Mouse (Mus musculus): Measurements from ENCODE around the gene Ythdc1.
"Not testable (repeated sequence)": the region's sequence is repeated elsewhere in the genome, so short reads cannot be mapped to it uniquely, and the experiment has no call there.

Gene Ythdc1

GRCm38 (mm10) chr5:86803962-86804940 lies at the start of gene Ythdc1:
Ythdc1 (plus strand) TSS chr5:86804221.
- DNase-seq (ENCODE audit: inconsistent ontology term) = peak; percentile 99

- no peak for DNase-seq (ENCODE audit: inconsistent ontology term)
Observed at GRCm38 (mm10) chr5:86769015-86769658, 34.9 kb upstream of the Ythdc1 start.

- DNase-seq (ENCODE audit: inconsistent ontology term) = no peak
Observed at GRCm38 (mm10) chr5:86771010-86771409, 33.0 kb upstream of the Ythdc1 start.

- DNase-seq (ENCODE audit: inconsistent ontology term) = no peak
Observed at GRCm38 (mm10) chr5:86776941-86777340, 27.1 kb upstream of the Ythdc1 start.

- DNase-seq (ENCODE audit: inconsistent ontology term) = no peak
Observed at GRCm38 (mm10) chr5:86778471-86778870, 25.6 kb upstream of the Ythdc1 start.

- no peak for DNase-seq (ENCODE audit: inconsistent ontology term)
Observed at GRCm38 (mm10) chr5:86783059-86783458, 21.0 kb upstream of the Ythdc1 start.

GRCm38 (mm10) chr5:86784205-86784604 lies 19.8 kb upstream of the Ythdc1 start:
- DNase-seq (ENCODE audit: inconsistent ontology term) = peak; percentile 78

GRCm38 (mm10) chr5:86786798-86787197 lies 17.2 kb upstream of the Ythdc1 start:
- no peak for DNase-seq (ENCODE audit: inconsistent ontology term)

GRCm38 (mm10) chr5:86789954-86790353 lies 14.1 kb upstream of the Ythdc1 start:
- DNase-seq (ENCODE audit: inconsistent ontology term) = no peak

- no peak for DNase-seq (ENCODE audit: inconsistent ontology term)
Observed at GRCm38 (mm10) chr5:86792249-86792648, 11.8 kb upstream of the Ythdc1 start.

- DNase-seq (ENCODE audit: inconsistent ontology term) = no peak
Observed at GRCm38 (mm10) chr5:86792807-86793206, 11.2 kb upstream of the Ythdc1 start.

GRCm38 (mm10) chr5:86816795-86817194 lies 12.8 kb downstream of the Ythdc1 start:
- no peak for DNase-seq (ENCODE audit: inconsistent ontology term)

GRCm38 (mm10) chr5:86836378-86836777 lies 32.4 kb downstream of the Ythdc1 start:
- not testable (repeated sequence) for DNase-seq (ENCODE audit: inconsistent ontology term)

- DNase-seq (ENCODE audit: inconsistent ontology term) = no peak
Observed at GRCm38 (mm10) chr5:86838110-86838509, 34.1 kb downstream of the Ythdc1 start.

GRCm38 (mm10) chr5:86839472-86839871 lies 35.5 kb downstream of the Ythdc1 start:
- DNase-seq (ENCODE audit: inconsistent ontology term) = no peak

- DNase-seq (ENCODE audit: inconsistent ontology term) = no peak
Observed at GRCm38 (mm10) chr5:86840207-86840606, 36.2 kb downstream of the Ythdc1 start.

- DNase-seq (ENCODE audit: inconsistent ontology term) = not testable (repeated sequence)
Observed at GRCm38 (mm10) chr5:86841261-86841660, 37.2 kb downstream of the Ythdc1 start.

- DNase-seq (ENCODE audit: inconsistent ontology term) = no peak
Observed at GRCm38 (mm10) chr5:86850104-86850503, 46.1 kb downstream of the Ythdc1 start.

- no peak for DNase-seq (ENCODE audit: inconsistent ontology term)
Observed at GRCm38 (mm10) chr5:86851658-86852057, 47.6 kb downstream of the Ythdc1 start.

- DNase-seq (ENCODE audit: inconsistent ontology term) = not testable (repeated sequence)
Observed at GRCm38 (mm10) chr5:86856505-86856904, 52.5 kb downstream of the Ythdc1 start.

GRCm38 (mm10) chr5:86857682-86858081 lies 53.7 kb downstream of the Ythdc1 start:
- no peak for DNase-seq (ENCODE audit: inconsistent ontology term)

- no peak for DNase-seq (ENCODE audit: inconsistent ontology term)
Observed at GRCm38 (mm10) chr5:86858336-86858735, 54.3 kb downstream of the Ythdc1 start.

GRCm38 (mm10) chr5:86871877-86872276 lies 67.9 kb downstream of the Ythdc1 start:
- no peak for DNase-seq (ENCODE audit: inconsistent ontology term)
